Mouse (Mus musculus) CH12.LX (cell line): ENCODE results near the gene Ankrd11.

Source experiments
- CTCF ChIP-seq, 2 experiments: IDR thresholded peaks in 1 of 2; conservative IDR thresholded peaks in 1 of 2; 2 replicates each; pipeline ENCODE4 v1.5.1; 2011 to 2012; ENCODE audit warnings: low read depth in 2 of 2, low read length in 2 of 2, improper control_type of control experiment in 1 of 2, inconsistent platforms in 1 of 2, mild to moderate bottlenecking in 1 of 2, moderate library complexity in 1 of 2
- IRF4 ChIP-seq: IDR thresholded peaks from 2 replicates; pipeline ENCODE4 v1.6.1; 2014; ENCODE audit warnings: low read depth, mild to moderate bottlenecking, inconsistent platforms, low read length, improper control_type of control experiment
- MAX ChIP-seq: IDR thresholded peaks from 2 replicates; pipeline ENCODE4 v1.6.1; 2011; ENCODE audit warnings: low read length, improper control_type of control experiment
- NRF1 ChIP-seq: IDR thresholded peaks from 2 replicates; pipeline ENCODE4 v1.6.1; 2014; ENCODE audit warnings: low read depth, mild to moderate bottlenecking, inconsistent platforms, low read length, improper control_type of control experiment, moderate library complexity

- TF ChIP-seq NRF1 (no peak), MAX (no peak), IRF4 (no peak), CTCF (conservative IDR thresholded peaks at IDR 0.05 in 1 of 2, IDR thresholded peaks at IDR 0.05 in 1 of 2; ENCODE audit: low read depth in 2 of 2, low read length in 2 of 2) (no peak)
Measured at GRCm38 (mm10) chr8:122931834-122932560, 110.1 kb downstream of the Ankrd11 start.
